Mouse (Mus musculus): ENCODE data around the gene Urgcp.
"Not testable (repeated sequence)": the region's sequence is repeated elsewhere in the genome, so short reads cannot be mapped to it uniquely, and the experiment has no call there.

Urgcp gene

GRCm38 (mm10) chr11:5761820-5762632, at the start of gene Urgcp:
Gene Urgcp, minus strand, starts transcription at chr11:5762376.
- in situ Hi-C loops (cut with MboI; ENCODE audit: low sequenced_read_pairs): no loop called here

DNA sequence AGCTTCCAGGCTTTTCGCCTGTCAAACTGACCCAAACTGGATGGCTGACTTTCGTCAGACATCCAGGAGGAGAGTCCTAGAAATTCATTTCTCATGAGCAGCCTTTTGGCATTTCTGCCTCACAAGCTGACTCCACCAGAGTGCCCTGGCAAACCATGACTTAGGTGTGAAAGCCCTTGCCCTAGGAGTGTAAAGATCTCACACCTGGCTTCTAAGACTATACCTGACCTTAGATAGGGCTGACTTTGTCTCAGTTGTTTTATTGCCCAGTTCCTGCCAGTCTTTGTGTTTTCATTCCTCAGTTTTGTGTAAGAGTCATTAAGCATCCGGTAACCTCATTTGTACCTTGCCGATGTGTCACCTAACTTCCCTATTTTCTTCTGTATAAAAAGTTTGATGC, 47.3 kb upstream of the Urgcp start:
- in situ Hi-C loops (cut with MboI; ENCODE audit: low sequenced_read_pairs): not testable (repeated sequence)

DNA sequence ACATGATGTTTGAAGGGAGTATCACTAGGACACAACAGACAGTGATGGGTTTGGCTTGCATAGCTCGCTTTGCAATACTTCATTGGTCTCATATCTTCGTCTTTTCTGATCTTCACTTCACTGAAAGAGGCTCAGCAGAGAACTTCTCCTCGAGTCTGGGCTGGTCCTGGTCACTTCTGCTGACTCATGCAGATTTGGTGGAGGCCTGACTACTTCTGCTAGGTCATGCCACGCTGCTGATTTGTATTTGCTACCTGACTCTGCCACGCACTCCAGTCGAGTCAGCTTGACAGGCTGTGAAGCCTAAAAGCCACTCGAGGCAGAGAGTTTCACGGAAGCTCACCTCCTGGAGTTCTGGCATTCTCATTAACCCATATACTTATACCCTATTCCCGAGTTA, 45.8 kb upstream of the Urgcp start:
- in situ Hi-C loops (cut with MboI; ENCODE audit: low sequenced_read_pairs): no loop called here

- in situ Hi-C loops (cut with MboI; ENCODE audit: low sequenced_read_pairs): no loop called here
Observed at GRCm38 (mm10) chr11:5805711-5806110, 43.5 kb upstream of the Urgcp start.

DNA sequence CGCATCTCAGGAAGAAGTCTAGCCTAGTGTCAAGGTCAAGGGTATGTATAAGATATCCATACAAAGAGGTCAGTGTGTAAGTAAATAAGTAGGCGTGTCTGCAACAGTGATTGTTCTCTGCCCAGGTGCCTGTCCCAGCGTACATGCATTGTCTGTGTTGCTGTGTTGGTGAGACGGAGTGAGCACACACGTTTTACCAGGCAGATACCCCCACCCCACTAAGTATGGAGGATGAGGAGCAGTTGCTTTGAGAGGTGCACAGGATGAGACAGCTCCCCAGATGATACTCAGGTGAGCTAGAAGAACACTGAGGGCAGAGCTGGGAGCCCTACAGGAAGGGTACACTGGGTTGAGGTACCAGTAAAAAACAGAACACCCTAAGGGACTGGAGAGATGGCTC, 42.0 kb upstream of the Urgcp start:
- in situ Hi-C loops (cut with MboI; ENCODE audit: low sequenced_read_pairs): no loop called here

DNA sequence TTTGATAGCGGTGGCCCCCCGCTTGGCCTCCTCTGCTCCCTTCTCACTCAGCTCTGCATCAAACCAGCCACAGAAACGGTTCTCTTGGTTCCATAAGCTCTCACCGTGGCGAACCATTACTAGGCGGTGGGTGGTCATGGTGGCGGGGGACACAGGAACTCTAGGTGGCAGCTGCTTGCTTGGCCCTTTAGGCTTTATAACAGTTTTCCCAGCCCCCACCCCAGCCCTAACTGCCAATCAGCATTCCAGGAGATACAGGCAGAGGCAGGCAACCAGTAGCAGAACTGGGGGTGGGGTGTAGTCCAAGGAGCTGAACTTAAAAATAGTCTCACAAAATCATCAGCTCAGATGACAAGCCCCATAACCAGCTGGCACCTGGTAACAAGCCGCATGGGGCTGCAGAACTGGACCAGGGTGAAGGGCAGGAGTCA, 41.4 kb upstream of the Urgcp start, which contains the start of gene Pgam2:
Gene Pgam2 (minus strand): TSS at position 183 of the 431 bp plus-strand sequence.
- in situ Hi-C loops (cut with MboI; ENCODE audit: low sequenced_read_pairs): no loop called here

DNA sequence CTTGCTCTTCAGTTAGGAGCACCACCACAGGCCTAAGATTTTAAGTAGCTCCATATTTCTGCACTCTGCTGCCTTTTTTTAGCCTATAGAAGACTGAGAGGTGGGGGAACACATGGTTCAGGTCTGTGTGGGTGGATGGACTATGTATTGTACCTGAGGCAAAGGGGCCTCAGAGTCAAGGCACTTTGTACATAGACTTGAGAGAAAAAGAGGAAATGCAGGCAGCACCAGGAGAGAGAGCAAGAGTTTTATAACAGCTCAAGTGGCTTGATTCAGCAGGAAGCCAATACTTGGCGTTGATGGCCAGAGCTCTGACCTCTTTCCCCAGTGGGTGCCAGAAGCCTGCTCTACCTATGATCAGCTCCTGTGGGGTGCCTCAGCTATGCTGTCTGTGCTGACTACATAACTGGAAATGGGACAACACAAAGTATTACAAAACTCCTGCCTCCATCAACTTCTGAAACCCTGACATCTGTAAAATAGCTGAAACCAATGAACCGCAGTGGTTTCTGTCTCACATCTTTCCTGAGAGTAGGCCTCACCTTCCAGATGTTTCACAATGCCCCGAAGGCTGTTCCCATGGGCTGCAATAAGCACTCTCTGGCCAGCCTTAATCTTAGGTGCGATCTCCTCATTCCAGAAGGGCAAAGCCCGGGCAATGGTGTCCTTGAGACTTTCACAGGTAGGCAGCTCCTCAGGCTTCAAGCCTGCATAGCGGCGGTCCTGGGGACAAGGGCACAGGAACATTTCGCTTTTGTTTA, 40.5 kb upstream of the Urgcp start:
- in situ Hi-C loops (cut with MboI; ENCODE audit: low sequenced_read_pairs): no loop called here

- in situ Hi-C loops (cut with MboI; ENCODE audit: low sequenced_read_pairs): no loop called here
Observed at GRCm38 (mm10) chr11:5802005-5802404, 39.8 kb upstream of the Urgcp start.

- in situ Hi-C loops (cut with MboI; ENCODE audit: low sequenced_read_pairs): no loop called here
Observed at GRCm38 (mm10) chr11:5801511-5801910, 39.3 kb upstream of the Urgcp start.

- in situ Hi-C loops (cut with MboI; ENCODE audit: low sequenced_read_pairs): no loop called here
Observed at GRCm38 (mm10) chr11:5799621-5800490, 37.7 kb upstream of the Urgcp start.

DNA sequence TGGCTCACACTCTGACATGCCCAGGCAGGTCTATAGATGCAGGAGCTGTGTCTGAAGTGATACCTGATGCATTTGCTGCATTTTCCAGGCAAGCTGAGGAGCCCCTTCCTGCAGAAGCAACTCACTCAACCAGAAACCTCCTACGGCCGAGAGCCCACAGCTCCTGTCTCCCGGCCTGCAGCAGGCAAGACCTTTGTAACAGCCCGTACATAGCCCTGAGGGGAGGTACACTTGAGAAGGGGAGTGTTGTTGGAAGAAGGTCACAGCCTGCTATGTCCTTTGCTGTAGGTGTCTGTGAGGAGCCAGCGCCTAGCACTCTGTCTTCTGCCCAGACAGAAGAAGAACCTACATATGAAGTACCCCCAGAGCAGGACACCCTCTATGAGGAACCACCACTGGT, 35.8 kb upstream of the Urgcp start:
- in situ Hi-C loops (cut with MboI; ENCODE audit: low sequenced_read_pairs): no loop called here

DNA sequence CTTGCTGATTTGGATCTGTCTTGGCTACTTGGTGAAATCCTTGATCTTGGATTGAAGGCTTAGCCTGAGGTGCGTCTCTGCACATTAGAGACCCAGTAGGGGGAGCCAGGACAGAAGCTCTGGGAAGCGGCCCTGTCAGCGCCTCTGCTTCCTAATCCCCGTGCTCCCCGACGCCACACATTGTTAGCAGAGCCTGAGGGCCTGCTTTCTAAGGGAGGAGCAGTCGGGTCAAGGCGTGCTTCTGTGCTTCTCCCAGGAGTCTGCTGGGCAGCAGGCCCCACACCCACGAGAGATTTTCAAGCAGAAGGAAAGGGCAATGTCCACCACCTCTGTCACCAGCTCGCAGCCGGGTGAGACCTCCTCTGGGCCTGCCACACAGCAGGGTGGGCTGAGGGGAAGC, 35.2 kb upstream of the Urgcp start:
- in situ Hi-C loops (cut with MboI; ENCODE audit: low sequenced_read_pairs): no loop called here

- in situ Hi-C loops (cut with MboI; ENCODE audit: low sequenced_read_pairs): no loop called here
Observed at GRCm38 (mm10) chr11:5796939-5797338, 34.8 kb upstream of the Urgcp start.

DNA sequence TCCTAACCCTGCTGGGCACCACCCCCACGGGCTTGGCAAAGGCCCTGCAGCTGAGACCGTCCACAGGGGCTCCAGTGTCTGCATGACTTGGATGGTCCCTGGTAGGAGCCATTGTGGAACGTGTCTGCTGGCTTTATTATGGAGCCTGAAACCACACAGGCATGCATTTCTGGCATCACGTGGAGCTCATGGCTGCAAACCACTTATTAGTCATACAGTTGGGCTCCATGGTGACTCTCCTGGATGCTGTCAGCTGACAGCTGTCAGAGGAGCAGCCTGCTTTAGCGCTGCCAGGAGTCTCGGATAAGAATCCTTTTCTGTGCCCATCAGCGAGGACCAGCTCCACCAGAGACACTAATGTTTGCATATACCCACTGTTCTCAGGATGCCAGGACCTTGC, 33.5 kb upstream of the Urgcp start:
- in situ Hi-C loops (cut with MboI; ENCODE audit: low sequenced_read_pairs): no loop called here

DNA sequence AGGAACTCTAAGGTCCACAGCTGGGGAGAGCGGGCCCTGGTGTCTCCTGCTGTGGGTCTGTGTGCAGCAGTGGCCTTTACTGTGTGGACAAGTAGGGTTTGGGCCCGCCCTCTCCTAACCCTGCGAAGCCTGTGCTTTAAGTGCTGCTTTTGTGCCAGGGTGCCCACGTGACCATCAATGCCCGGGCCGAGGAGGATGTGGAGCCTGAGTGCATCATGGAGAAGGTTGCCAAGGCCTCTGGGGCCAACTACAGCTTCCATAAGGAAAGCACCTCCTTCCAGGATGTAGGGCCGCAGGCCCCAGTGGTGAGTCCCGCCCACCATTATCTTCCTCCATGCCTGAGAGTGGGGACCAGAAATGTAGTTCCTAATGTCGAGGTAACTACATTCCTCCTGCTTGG, 33.1 kb upstream of the Urgcp start:
- in situ Hi-C loops (cut with MboI; ENCODE audit: low sequenced_read_pairs): no loop called here

DNA sequence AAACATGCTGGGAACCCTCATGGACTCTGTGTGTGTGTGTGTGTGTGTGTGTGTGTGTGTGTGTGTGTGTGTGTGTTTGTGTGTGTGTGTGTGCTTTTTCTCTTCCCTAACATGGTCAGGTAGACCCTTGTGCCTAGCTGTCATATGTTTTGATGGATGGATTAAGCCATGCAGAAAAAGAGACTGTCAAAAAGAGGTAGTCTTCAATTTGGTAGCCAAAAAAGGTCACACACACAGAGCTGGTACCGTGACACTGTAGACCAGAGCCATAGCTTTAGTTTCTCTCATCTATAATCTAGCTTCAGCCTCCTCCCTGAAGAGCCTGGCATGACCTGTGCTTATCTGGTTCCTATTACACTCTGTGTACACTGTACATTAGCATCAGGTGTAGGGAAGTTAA, 28.3 kb upstream of the Urgcp start:
- in situ Hi-C loops (cut with MboI; ENCODE audit: low sequenced_read_pairs): no loop called here

DNA sequence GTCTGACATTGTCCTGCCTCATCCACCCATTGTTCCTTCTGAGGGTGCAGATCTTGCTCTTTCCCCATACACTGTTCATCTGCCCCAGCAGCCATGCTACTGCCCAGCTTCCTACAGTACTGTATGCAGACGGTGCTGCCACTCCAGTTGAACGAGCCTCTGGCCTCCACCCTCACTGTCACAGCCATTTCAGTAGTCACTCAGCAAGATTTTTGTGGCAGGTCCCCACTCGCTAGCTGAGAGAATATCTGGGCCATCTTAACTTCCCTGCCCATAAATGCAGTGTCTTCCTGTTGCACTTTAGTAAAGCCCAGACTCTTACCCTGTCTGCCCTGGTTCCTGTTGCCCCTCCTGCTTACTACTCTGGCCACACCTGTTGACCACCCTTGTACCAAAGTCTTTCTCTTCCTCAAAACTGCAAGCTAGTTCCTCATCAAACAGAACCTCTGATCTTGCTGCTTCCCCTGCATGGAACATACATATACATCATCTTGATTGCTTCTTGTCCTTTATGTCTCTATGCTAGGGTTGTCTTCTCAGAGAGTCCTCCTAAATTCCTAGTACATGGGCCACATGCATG, 27.7 kb upstream of the Urgcp start:
- in situ Hi-C loops (cut with MboI; ENCODE audit: low sequenced_read_pairs): no loop called here

DNA sequence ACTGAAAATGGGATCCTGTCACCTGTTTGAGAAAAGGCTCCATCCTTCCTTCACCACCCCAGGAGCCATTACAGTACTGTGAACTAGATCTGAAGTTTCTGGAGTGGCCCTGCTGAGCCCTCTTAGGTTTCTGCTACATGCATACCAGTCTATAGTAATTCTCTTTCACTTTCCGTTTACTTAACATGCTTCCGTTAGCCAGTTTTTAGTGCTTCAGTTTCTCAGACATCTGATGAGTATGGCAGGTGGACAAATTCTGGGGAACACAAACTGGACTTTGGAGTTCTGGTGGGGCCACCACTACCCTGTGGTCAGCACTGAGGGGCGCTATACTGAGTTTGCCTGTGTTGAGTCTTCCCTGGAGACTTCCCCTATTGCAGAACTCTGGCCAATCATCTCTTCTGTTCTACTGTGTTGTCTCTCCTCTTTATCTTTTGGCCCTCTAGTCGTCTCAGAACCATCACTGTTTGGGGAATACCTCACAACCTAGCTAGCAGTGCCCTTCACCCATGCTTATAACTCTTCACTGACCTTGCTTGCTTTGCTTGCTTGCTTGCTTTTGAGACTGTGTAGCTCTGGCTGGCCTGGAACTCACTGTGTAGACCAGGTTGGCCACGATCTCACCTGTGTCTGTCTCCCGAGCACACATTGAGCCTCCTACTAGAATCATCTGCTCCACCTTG, 27.0 kb upstream of the Urgcp start:
- in situ Hi-C loops (cut with MboI; ENCODE audit: low sequenced_read_pairs): no loop called here

- in situ Hi-C loops (cut with MboI; ENCODE audit: low sequenced_read_pairs): no loop called here
Observed at GRCm38 (mm10) chr11:5788056-5789014, 26.2 kb upstream of the Urgcp start, which contains the start of gene Dbnl. Gene Dbnl, plus strand, starts transcription at chr11:5788488.

Measured in CH12F3 (cell line).